Mouse (Mus musculus) heart, postnatal 14 days (tissue): ENCODE data around the gene Kcne2. TPM values are rescaled to one million over a fixed set of nuclear protein-coding genes. Genes with fewer than 3 reads are reported as not detected.
A peak's percentile ranks its signal among the peaks of the same experiment; 100 is the strongest.

Source experiments
- DNase-seq, 2 experiments: peaks; one replicate each; pipeline ENCODE4 v3.0.0; 2021 to 2022
- intact Hi-C: fragments of 180-260 bp; cut with DNase I; formaldehyde crosslinking; loops from one replicate; pipeline ENCODE4 v1.15.1; 2025
- long read RNA-seq, 2 experiments: library from polyadenylated mRNA; stranded (forward); transcript quantifications; one replicate each; pipeline ENCODE4 v2.0.0; 2021
- total RNA-seq, 2 experiments: library from RNA; stranded (reverse); gene quantifications; 2 replicates each; pipeline ENCODE4 v1.2.3; 2021

Gene Kcne2
- total RNA-seq: not detected
- long read RNA-seq, experiment 1: 0 reads
- long read RNA-seq, experiment 2: 0 reads

DNA sequence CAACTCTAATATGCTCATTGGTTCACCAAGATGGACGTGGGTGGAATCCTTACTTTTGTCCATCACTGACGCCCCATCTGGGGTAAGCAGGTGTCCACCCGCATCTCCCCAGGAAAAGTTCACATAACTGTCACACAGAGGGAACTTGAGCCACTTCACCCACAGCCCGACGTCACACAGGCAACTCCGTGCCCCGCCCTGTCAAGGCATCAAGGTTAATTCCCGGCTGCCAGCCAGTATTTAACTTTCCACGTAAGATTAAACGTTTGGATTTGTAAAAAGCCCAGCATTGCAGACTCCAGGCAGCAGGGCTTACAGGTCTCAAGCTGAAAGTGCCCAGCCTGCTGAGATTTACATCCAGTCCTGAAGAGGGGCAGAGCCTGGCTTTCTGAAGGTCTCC, at the start of gene Kcne2:
TSS of gene Kcne2 (plus strand) at position 289 of the 400 bp plus-strand sequence.
- DNase-seq: no peak
- intact Hi-C loops: no loop called here

DNA sequence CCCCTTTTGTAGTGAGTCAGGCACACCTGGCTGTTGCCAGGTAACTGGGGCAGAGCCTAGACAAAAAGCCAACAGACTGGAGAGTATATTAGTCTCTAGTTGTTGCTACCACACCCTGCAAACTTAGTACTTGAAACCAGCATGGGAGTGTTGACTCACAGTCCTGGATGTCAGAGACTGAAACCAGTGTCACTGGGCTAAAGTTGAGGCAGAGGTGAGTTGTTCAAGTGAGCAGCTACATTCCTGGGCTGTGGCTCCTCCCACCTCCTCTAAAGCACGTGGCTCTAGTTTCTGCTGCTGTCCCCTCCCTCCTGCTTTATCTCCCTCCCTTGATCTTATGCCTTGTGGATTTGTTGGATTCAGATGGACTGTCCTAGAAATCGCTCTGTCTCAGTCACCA, 46.3 kb upstream of the Kcne2 start:
- intact Hi-C loops: no loop called here
- no peak for DNase-seq

DNA sequence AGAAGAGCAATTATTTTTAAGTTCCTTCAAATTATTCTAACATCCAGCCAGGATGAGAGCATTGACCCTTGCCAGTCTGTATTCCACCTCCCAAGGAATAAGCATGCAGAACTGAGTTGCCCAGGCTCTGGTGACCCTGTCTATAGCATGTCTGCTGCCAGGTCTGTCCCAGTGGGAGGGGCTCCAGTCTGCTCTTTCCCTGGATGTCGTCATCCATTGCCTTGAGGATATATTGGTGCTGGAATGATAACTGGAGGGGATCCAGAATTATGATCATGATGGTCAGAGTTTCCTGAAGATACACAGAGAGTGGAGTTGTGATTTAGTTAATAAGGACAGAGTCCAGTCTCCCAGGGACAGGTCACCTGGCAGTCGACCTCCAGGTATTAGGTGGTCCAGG, 45.2 kb upstream of the Kcne2 start:
- intact Hi-C loops: no loop called here
- DNase-seq: no peak

DNA sequence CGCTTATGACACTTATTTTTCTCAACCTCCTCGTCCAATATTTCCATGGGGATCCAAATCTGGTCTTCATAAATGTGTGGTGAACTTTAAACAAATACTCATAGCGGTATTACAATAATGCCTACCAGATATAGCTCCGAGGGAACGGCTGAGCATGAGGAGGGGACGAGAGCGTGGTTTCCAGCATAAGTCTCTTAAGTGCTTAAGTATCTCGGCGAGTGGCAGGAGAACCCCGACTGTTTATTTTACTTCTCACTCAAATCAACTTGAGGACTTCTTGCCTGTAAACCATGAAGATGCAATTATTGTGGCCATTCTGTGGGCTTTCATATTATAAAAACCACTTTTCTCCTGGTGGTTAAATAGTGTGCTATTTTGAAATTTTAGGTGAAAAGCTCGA, 44.5 kb upstream of the Kcne2 start:
- intact Hi-C loops: no loop called here
- DNase-seq: no peak

DNA sequence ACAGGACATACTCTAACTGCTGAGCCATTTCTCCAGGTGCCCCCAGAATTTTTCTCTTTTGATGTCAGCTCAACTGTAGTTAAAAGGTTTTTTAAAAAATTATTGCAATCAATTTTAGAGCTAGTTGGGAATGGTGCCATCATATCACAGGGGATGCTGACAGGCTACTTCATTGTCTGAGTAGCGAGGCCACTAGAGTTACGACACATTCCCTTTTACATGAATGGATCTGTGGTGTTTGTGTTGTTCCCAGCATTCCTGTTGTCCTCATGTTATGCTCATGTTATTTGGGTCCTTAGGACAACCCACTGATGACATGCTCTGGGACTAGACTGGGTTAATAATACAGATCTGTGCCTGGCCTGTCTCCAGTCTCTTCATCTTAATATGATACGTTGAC, 42.5 kb upstream of the Kcne2 start:
- DNase-seq: no peak
- intact Hi-C loops: no loop called here

DNA sequence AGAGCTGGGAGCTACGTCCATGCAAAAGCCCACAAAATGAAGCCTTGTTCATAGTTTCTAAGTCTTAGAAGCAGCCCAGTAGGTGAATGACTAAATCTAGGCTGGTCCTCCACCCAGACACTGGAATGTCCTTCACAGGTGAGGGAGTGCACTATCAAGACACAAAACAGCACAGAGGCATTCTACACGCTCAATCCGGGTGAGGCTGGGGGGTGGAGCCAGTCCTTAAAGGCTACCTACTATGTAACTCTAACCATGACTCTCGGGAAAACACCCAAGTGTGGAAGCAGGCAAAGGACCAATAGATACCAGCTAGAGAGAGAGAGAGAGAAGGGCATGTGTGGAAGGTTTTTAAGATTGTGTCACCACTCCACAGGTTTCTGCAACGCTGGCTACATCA, 41.7 kb upstream of the Kcne2 start:
- DNase-seq: no peak
- intact Hi-C loops: no loop called here

DNA sequence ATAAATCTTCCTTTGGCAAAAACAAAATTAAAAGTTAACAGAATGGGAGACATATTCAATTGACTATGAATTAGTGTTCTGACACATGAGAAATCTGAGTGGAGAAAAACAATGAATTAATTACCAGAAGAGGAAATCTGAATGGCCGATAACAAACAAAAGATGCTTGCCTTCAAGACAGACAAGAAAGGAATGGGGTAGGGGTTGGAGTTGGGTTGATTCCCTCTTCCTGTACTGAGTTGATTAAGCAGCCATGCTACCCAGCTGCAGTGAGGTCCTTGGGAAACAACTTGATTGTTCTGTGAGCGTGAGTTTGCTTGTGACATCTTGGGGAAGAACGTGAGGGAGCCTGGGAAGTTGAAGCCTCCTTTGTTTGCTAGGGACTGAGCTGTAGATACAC, 37.9 kb upstream of the Kcne2 start:
- intact Hi-C loops: no loop called here
- no peak for DNase-seq

DNA sequence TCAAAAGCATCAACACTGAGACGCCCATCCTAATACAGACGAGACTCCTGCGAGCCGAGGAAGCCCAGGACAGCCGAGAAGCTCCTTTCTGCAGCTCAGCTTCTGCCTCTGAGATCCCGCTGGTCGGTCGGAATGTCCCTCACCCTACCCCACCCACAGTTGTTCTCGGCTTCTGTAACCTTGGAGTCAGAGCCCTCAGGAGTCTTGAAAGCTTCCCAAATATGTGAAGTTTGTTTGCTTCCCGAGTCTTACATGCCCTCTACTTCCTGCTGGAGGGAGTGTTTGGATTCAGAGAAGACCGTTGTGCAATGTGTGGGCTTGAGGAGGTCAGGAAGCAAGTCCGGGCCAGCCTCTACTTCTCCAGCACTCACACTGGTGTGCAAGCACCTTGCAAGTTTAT, 24.3 kb upstream of the Kcne2 start:
- intact Hi-C loops: no loop called here
- no peak for DNase-seq

DNA sequence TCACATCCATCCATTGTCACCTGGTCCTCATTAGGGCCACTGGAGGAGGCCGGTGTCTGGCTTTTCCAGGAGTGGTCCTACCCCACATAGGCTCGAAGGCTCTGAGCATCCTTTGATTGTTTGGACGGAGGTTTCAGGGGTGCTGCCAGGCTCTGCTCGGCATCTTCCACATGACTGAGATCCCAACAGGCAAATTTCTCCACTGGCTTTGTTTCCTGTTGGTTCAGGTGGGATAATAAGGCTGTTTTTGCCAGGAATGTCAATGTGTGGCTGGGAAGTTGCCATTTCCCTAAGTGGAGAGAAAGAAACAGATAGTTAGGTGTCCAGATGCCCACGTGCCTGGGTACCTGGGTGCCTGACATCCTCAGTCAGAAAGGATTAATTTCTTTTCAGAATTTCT, 17.7 kb upstream of the Kcne2 start:
- no peak for DNase-seq
- intact Hi-C loops: no loop called here

DNA sequence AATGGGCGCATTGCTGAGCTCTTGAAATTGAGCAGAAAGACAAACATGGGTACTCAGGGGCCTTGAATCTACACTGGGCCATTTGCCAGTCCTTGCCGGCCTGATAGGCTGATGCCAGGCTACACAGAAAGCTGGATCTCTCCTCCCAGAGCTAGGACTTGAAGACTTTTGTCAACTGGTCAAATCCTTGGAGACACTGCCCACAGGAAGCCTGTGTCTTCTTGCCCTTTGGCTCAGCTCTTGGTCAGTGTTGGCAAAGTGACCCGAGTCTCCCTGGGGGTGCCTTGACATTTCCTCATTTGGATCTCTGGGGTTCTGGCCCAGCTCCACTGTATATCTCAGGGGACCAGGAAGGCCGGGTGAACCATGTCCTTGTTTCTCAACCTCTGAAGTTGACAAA, 16.7 kb upstream of the Kcne2 start:
- intact Hi-C loops: no loop called here
- DNase-seq: no peak

DNA sequence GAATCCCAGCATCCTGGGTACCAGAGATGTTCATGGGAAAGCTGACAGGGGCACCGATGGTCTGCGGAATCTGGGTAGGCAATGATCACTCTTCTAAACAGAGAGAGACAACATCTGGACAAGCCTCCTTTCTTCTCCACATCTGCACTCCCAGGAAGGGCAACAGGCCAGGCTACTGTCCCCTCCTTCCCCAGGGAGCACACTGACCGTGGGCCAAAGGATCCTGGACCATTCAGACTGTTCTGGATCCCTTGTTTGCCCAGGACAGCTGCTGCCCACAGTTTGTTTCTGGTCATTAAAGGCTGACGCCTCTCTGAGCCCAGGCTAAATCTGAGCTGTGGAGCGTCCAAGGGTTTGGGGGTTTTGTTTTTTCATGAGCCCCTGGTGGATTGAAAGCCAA, 9.5 kb upstream of the Kcne2 start:
- peak in 1 of 2 experiments; percentile 34 for DNase-seq
- intact Hi-C loops: no loop called here

DNA sequence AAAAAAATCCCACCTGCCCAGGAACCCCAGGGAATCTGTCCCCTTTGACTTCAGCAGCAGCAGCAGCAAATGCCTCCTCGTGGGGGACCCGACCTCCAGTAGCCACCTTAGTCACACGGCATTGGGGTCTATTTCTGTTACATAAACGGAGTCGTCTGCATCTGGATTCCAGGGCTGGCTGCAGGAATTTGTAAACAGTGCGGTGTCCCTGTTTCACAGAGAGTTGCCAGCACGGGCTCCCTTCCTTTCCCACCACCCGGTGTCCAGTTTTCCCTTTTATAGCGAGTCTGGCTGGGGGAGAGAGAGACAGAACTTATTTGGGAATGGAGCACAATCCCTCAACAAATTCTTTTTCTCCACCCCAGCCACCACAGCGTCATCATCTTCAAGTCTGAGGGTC, 7.1 kb upstream of the Kcne2 start:
- no peak for DNase-seq
- intact Hi-C loops: loop anchor here (5.0 kb wide), 1 partner anchor 228 kb away; the partner anchor contains the start of genes Gm49711, Mrps6 and Slc5a3

DNA sequence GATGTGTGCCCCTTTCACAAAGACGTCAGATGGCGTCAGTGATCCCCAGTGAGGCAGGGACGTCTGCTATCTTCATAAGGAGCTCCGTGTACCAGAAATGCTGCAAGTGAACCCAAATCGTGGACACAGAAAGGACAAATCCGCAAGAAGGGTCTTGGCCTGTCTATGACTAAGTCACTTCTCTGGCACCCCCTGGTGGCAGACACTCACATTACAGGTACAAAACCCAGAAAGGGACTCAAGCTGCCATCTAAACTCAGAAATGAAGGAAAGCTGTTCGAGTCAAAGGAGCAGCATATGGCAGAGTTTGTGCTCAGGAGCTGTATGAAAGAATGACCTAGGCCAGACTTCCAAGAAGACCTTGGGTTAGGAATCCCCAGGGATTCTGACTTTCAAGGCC, 5.6 kb upstream of the Kcne2 start:
- intact Hi-C loops: loop anchor here (1.0 to 5.0 kb wide), 2 partner anchors 229 to 350 kb away; partner anchors contain the start of genes Gm49711, Mrps6 and Slc5a3
- peak; percentile 85 to 93 for DNase-seq

DNA sequence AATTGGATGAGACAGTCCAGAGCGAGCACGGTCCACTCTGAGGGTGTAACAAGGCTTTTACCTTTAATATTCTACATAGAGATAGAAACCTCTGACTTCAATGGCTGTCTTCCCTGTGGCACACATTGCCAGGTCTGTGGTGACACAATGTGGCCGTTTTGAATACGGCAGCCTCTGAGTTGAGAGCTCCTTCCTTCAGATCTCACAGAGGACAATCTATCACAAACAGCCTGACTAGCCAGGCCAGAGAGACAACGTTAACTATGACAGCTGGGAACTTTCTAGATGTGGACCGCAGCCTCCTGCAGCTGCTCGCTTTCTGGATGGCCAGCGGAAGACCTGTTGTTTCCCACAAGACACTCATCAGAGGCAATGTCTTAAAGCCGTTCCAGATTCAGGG, 3.4 kb upstream of the Kcne2 start:
- intact Hi-C loops: loop anchor here (5.0 kb wide), 1 partner anchor 231 kb away; the partner anchor contains the start of genes Gm49711, Mrps6 and Slc5a3
- peak; percentile 30 to 42 for DNase-seq

DNA sequence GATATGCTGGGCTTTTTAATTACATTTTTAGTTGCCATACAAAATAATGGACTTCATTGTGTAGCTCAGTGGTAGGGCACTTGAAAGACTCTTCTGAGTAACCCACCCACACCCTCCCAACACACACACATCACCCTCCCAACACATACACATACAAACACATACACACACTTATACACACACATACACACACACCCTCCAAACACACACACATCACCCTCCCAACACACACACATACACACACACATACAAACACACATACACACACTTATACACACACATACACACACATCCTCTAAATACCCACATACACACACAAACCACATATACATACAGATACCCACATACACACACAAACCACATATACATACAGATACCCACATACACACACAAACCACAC, 2.1 kb upstream of the Kcne2 start:
- DNase-seq: no peak

DNA sequence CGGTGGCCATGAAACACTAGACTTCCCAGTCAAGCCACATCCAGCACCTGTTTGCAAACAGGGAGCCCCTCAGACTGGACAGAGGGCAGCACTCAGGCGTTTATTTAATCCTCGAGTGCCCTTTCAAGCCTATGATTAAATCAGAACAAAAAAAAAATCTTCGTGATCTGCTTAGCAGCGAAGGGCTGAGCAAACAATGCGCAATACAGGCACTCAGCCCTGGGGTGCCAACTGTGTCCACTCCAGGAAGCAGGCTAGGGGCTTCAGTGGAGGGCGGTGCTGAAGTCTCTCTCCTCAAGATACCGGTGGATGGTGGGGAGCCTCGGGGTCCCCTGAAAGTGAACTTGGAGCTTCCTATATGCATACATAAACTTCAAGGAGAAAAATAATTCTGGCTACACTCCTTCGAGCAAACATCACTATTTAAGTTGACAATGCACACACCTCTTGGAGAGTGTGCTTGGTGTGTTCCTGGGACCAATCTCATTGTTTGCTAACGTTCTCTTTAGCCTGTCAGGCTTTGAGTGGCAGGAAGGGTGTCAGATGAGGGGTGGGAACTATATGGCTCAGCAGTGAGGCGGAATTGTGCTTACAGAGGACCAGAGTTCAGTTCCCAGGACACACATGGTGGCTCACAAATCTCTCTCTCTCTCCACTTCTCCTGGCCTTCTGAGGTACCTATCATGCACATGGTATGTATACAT, 2.2 kb downstream of the Kcne2 start:
- intact Hi-C loops: no loop called here

More for the DNA sequence above, 2.1 kb upstream of the Kcne2 start:
- intact Hi-C loops: no loop called here

DNA sequence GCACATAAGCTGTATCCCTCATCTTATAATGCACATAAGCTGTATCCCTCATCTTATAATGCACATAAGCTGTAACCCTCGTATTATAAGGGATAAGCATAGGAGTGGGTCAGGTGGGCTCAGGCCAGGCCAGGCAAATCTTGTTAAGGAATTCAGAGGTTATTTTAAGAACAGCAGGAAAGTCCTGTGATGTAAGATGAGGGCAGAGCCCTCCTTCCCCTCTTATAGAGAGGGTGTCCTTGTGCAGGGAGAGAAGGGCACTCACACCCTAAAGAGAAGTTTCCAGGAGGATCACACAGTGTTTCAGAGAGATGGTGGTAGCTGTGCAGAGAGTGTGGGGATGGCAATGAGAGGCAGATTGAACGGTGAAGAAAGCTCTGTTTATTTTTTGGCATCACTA, 3.1 kb downstream of the Kcne2 start:
- intact Hi-C loops: no loop called here
- DNase-seq: no peak

More for the DNA sequence above, 2.2 kb downstream of the Kcne2 start:
- no peak for DNase-seq

DNA sequence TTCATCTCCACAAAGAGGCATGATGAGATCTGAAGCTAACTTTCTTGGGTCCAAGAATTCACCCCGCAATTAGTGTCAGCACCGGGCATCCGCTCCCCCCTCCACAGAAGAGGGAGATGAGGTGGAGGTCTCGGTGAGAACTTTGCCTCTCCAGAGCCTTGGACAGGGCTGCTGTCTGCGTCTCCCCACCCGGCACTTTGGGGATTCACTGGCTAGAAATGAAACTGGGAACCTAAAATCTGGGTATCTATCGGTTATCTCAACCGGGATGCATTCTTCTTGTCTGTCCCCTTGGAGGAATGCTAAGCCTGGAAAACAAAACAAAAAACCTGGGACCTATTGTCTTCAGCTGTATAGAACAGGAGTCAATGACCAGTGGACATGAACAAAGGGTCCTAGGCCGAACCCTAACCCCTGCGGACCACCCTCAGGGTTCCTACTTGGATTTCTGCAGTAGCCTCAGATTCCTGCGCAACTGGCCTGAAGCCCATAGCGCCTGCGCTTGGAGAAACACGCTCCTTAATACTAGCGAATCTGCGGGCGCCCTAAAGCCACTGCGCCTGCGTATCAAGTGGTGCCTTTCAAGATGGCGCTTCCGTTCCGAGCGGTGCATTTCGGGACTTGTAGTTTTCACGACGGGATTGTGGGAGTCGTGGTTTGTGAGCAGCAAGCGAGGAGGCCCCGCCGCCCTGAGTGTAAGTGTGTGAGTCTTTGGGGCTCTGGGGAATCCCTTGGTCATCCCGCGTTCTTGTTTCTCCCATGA, 8.6 kb downstream of the Kcne2 start, which contains the start of gene Smim11:
TSS of gene Smim11 (plus strand) at position 638 of the 763 bp plus-strand sequence.
- DNase-seq: peak; percentile 91 to 95
- intact Hi-C loops: loop anchor here (5.0 to 10.0 kb wide), 2 partner anchors 369 to 576 kb away; partner anchors contain the start of genes Cryzl1 and Itsn1

DNA sequence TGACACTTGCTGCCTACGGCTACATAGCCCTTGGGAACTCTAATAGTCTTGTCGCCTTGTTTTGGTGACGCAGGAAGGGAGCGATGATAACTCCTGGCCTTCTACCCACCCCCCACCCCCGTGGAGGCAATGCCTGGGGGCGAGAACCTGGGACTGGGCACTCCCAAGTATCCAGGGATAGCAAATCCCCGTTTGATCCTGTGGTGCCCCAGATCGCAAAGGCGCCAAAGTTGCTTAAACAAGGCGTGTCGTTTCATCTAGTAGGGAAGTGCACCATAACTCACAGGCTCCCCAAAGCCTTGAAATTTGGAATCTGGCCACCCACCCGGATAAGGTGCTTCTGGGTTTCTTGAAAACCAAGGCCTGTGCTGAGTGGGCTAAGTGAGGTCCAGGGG, 9.2 kb downstream of the Kcne2 start:
- intact Hi-C loops: loop anchor here (5.0 to 10.0 kb wide), 2 partner anchors 369 to 577 kb away; partner anchors contain the start of genes Cryzl1 and Itsn1
- DNase-seq: peak in 1 of 2 experiments; percentile 50

DNA sequence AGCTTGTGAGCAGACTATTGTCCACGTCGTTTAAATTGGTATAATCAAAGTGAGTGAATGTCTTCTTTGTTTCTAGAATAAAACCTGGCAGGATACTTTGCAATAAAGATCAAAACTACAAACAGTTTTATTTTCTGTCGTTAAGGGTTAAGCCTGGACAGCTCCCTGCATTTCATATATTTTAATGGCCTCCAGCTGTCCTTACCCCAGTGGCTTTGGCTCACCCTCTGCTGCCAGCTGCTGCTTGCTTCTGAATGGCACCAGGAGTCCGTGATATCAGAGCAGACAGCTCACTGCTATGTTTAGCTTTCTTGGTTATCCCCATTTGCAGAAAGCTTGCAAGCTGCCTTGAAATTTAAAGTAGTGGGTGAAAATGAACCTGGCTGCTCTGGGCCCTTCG, 9.8 kb downstream of the Kcne2 start:
- peak in 1 of 2 experiments; percentile 38 for DNase-seq
- intact Hi-C loops: loop anchor here (5.0 to 10.0 kb wide), 2 partner anchors 370 to 577 kb away; partner anchors contain the start of genes Cryzl1 and Itsn1

DNA sequence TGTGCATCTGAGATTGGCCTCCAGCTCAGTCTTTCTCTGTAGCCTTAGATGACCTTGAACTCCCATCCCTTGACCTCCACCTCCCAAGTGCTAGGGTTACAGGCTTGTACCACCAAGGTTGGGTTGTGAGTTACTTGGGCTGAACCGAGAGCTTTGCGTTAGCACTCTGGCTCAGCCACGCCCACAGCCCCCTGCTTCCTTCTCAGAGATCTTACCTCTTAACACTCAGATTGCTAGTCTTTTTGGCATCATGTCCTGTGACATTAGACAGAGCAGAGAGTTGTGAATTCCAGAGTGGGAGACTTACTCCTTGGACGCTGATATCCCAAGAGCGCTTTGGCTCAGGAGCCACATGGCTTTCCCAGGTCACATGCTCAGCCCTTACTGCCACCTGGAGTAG, 10.3 kb downstream of the Kcne2 start:
- no peak for DNase-seq
- intact Hi-C loops: loop anchor here (5.0 to 10.0 kb wide), 2 partner anchors 370 to 578 kb away; partner anchors contain the start of genes Cryzl1 and Itsn1
